Mouse (Mus musculus): Measurements from ENCODE around the gene Rdh16f2.

GRCm38 (mm10) chr10:127825386-127825785 lies 40.9 kb upstream of the Rdh16f2 start:
- TF ChIP-seq ZNF384 (IDR thresholded peaks at IDR 0.05; ENCODE audit: low read depth, low read length) (no peak), CHD2 (IDR thresholded peaks at IDR 0.05; ENCODE audit: low read depth, low read length) (no peak)
